Mouse (Mus musculus): Measurements from ENCODE around the gene Nlk.

DNA sequence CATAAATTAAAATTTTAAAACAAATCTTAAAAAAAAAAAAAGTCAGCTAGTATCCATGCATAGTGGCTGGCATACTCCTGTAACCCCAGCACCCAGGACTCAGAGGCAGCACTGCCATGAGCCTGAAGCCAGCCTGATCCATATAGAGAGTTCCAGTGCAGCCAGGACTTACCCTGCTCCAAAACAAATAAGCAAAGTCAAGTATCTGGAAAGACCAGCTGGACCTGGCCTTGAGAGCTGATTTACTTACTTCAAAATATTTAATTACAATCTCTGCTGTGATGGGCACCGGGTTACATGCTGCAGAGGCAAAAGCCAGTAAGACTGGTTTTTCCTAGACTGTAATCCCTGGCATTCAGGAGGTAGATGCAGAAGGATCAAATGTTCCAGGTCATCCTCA lies 27.6 kb upstream of the Nlk start:
- TF ChIP-seq CTCF (IDR thresholded peaks at IDR 0.05; ENCODE audit: low read depth, low read length) (no peak), POLR2A (IDR thresholded peaks at IDR 0.05; ENCODE audit: extremely low read depth, insufficient read depth, low read length) (no peak)

All from liver, adult 2 months (tissue).